Mouse (Mus musculus) small intestine, adult 2 months (tissue): Measurements from ENCODE around the gene Zfhx3.

Source experiments
- CTCF ChIP-seq: fragments of 200-500 bp; IDR thresholded peaks from 2 replicates; pipeline ENCODE4 v1.5.1; 2012; ENCODE audit warnings: low read depth, mild to moderate bottlenecking, control low read depth, inconsistent platforms, low read length, moderate library complexity, mixed read lengths; ENCODE audit not compliant: insufficient replicate concordance, insufficient read length; ENCODE audit errors: extremely low read depth
- POLR2A ChIP-seq: fragments of 200-500 bp; IDR thresholded peaks from 2 replicates; pipeline ENCODE4 v1.6.1; 2012; ENCODE audit warnings: low read depth, mild to moderate bottlenecking, control low read depth, inconsistent platforms, low read length, moderate library complexity

- TF ChIP-seq CTCF (no peak), POLR2A (no peak)
Measured at GRCm38 (mm10) chr8:108866430-108866829, 924.0 kb downstream of the Zfhx3 start.
